Mouse (Mus musculus): ENCODE results near the gene Rhod. TPM values are rescaled to one million over a fixed set of nuclear protein-coding genes. Genes with fewer than 3 reads are reported as not detected.
A peak's percentile ranks its signal among the peaks of the same experiment; 100 is the strongest.
"Not testable (repeated sequence)": the region's sequence is repeated elsewhere in the genome, so short reads cannot be mapped to it uniquely, and the experiment has no call there.

Gene Rhod
- polyA plus RNA-seq, 1 experiment from 2014 or later = 108 TPM

DNA sequence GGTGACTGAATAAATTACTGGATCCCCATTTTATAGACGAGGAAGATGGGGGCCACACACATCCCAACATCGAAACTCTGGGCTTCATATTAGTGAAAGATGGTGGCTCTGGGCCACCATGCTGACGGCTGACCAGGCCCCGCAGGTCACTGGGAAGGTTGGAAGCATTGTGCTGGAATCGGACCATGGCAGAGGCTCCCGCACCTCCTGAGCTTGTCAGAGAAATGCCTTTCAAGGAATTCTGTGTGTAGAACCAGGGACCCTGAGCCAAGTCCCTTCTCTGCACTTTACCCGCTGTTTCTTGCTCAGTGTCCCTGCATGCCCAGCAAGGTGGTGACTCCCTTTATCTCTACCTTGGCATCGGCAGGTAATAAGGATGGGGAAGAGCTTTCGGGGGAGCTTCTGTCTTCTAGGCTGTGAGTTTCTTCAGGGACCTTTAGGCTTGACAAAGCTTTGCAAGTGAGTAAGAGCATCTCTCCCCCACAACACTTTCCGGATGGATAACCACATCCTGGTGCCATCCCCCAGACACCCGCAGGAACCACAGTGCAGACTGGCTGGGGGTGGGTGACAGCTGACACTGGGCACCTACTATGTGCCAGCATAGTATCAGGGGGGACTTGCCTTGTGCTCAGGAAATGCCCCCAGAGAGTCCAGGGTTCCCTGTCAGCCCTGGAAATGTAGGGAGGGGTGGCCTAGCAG is 36.1 kb upstream of the Rhod start:
- ChIA-PET CTCF (interaction anchor here (0.9 to 2.8 kb wide), 6 partner anchors 9 to 42 kb away, joined by 3 to 9 read pairs (median 4); no protein-coding TSS in a partner anchor), POLR2A (interaction anchor here (1.4 kb wide), 1 partner anchor 16 kb away, joined by 3 read pairs; no protein-coding TSS in a partner anchor)
- ATAC-seq (no peak), DNase-seq (ENCODE audit: low read depth, low spot score) (no peak)
- H3K27me3 ChIP-seq = no peaks in the 10 kb centered on the region
- in situ Hi-C loops (cut with MboI; ENCODE audit: low pct_unique_long_range_greater_than_20kb) = no loop called here
- no peak for TF ChIP-seq CTCF (IDR thresholded peaks at IDR 0.05)

DNA sequence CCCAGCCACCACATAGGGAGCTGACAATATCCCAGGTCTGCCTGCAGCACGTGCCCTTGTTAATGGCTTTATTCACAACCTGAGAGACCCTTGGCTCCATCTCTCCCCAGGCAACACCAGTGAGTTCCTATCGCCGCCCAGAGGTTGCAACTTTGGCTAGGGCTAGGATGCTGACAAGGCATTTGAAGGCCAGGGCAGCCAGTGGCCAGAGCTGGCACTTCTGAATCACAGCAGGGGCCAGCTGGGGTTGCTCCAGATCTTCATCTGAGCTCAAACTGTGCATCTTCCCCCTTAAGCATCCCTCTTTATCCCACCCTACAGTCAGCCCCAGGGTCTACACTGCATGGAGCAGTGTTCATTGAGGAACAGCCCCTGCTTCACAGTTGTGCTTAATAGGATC is 35.5 kb upstream of the Rhod start:
- no peak for DNase-seq (ENCODE audit: low read depth, low spot score)
- no peak for TF ChIP-seq CTCF (IDR thresholded peaks at IDR 0.05)
- in situ Hi-C loops (cut with MboI; ENCODE audit: low pct_unique_long_range_greater_than_20kb) = no loop called here
- ChIA-PET CTCF (interaction anchor here (0.9 to 2.8 kb wide), 4 partner anchors 8 to 34 kb away, joined by 3 to 9 read pairs (median 6); no protein-coding TSS in a partner anchor), POLR2A (interaction anchor here (1.4 kb wide), 1 partner anchor 15 kb away, joined by 3 read pairs; no protein-coding TSS in a partner anchor)
- H3K27me3 ChIP-seq = no peaks in the 10 kb centered on the region
- no peak for ATAC-seq

DNA sequence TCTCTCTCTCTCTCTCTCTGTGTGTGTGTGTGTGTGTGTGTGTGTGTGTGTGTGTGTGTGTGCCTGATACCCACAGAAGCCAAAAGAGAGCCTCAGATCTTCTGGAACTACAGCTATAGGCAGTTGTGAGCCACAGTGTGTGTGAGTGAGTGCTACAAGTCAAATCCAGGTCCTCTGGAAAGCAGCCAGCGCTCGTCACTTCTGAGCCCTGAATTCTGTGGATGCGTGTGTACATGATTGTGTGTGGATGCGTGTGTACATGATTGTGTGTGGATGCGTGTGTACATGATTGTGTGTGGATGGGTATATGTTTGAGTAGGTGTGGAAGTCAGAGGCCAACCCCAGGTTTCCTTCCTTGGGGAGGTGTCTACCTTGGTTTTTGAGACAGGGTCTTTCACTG is 34.3 kb upstream of the Rhod start:
- no peaks in the 10 kb centered on the region for H3K27me3 ChIP-seq
- ChIA-PET POLR2A (interaction anchor here (0.7 kb wide), 1 partner anchor 642 kb away, joined by 3 read pairs; no protein-coding TSS in a partner anchor), CTCF (interaction anchor here (1.6 to 2.8 kb wide), 2 partner anchors 17 to 22 kb away, joined by 3 to 9 read pairs; no protein-coding TSS in a partner anchor)
- no peak for TF ChIP-seq CTCF (IDR thresholded peaks at IDR 0.05)
- no peak for DNase-seq (ENCODE audit: low read depth, low spot score)
- in situ Hi-C loops (cut with MboI; ENCODE audit: low pct_unique_long_range_greater_than_20kb) = no loop called here
- ATAC-seq = no peak

DNA sequence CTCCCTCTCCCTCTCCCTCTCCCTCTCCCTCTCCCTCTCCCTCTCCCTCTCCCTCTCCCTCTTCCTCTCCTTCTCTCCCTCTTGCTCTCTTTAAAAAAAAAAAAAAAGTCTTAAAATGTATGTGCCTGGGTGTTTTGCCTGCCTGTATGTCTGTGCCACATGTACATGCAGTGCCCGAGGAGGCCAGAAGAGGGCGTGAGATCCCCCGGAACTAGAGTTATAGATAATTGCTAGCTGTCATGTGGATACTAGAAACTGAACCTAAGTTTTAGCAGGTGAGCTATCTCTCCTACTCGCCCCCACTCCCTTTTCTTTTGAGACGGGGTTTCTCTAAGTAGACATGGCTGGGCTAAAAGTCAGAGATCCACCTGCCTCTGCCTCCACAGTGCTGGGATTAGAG is 29.1 kb upstream of the Rhod start:
- ATAC-seq = no peak
- CTCF ChIA-PET = interaction anchor here (1.3 kb wide), 1 partner anchor 13 kb away, joined by 3 read pairs; no protein-coding TSS in a partner anchor
- TF ChIP-seq CTCF (IDR thresholded peaks at IDR 0.05) = no peak
- no peak for DNase-seq (ENCODE audit: low read depth, low spot score)
- no peaks in the 10 kb centered on the region for H3K27me3 ChIP-seq
- POLR2A ChIA-PET = no interaction called here
- in situ Hi-C loops (cut with MboI; ENCODE audit: low pct_unique_long_range_greater_than_20kb) = no loop called here

DNA sequence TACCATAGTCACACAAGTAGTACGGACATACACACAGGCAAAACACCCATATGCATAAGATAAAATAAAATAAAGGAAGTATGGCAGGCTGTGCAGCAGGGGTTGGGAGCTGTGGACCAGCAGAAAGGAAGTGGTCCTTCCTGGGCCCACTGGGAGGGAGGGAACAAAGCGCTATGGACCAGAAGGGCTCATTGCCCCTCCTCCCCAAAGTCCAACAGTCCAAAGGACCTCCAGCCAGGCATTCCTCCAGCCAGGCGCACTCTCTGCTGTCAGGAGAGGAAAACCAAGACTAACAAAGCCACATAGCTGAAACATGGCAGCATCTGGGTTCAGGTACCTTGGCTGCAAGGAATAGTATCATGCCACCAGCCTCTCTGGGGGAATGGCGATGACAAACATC is 25.4 kb upstream of the Rhod start:
- no peak for TF ChIP-seq CTCF (IDR thresholded peaks at IDR 0.05)
- POLR2A ChIA-PET = interaction anchor here (0.7 kb wide), 1 partner anchor 8 kb away, joined by 3 read pairs; no protein-coding TSS in a partner anchor
- ATAC-seq = no peak
- no peaks in the 10 kb centered on the region for H3K27me3 ChIP-seq
- in situ Hi-C loops (cut with MboI; ENCODE audit: low pct_unique_long_range_greater_than_20kb) = no loop called here
- CTCF ChIA-PET = interaction anchor here (2.1 kb wide), 1 partner anchor 9 kb away, joined by 7 read pairs; no protein-coding TSS in a partner anchor
- no peak for DNase-seq (ENCODE audit: low read depth, low spot score)

DNA sequence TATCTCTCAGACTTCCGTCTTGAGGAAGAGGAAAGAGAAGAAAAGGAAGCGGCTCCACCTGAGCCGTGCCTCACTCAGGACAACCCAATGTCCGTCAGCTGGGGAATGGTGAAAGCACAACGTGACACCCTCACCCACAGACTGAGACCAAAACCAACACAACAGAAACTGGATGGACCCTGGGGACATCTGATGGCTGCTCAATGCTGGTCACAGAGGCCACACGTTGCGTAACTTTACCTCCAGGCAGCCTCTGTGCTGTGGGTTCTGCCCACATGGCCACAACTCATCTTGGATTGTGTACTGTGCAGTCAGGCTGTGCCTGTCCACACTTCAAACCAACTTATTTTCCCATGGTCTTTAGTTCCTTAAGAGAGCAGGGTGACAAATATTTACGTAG is 22.7 kb upstream of the Rhod start:
- no peak for TF ChIP-seq CTCF (IDR thresholded peaks at IDR 0.05)
- in situ Hi-C loops (cut with MboI; ENCODE audit: low pct_unique_long_range_greater_than_20kb) = no loop called here
- H3K27me3 ChIP-seq = no peaks in the 10 kb centered on the region
- ATAC-seq = no peak
- ChIA-PET CTCF (no interaction called here), POLR2A (no interaction called here)
- no peak for DNase-seq (ENCODE audit: low read depth, low spot score)

DNA sequence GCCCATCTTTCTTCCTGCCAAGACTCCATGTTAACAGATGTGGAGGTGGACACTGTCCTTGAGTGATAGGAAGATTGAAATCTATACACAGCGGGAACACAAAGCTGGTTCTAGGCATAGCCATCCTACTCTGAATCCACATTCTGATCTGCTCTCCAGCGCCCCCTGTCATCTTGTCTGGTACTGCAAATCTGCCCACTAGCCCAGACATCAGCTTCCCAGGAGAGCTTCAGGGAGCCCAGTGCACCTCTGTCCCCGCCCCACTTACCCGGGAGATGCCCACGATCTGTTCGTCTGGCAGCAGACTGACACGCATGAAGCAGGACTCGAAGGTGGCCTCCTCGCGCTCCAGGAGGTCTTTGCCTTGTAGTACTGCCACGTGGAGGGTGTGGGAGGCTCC is 17.0 kb upstream of the Rhod start:
- ATAC-seq = no peak
- no peaks in the 10 kb centered on the region for H3K27me3 ChIP-seq
- DNase-seq (ENCODE audit: low read depth, low spot score) = no peak
- POLR2A ChIA-PET = interaction anchor here (1.1 kb wide), 1 partner anchor 9 kb away, joined by 3 read pairs; no protein-coding TSS in a partner anchor
- peak; percentile 83 for TF ChIP-seq CTCF (IDR thresholded peaks at IDR 0.05)
- CTCF ChIA-PET = interaction anchor here (1.0 to 3.3 kb wide), 8 partner anchors 9 to 35 kb away, joined by 3 to 17 read pairs (median 6); no protein-coding TSS in a partner anchor
- in situ Hi-C loops (cut with MboI; ENCODE audit: low pct_unique_long_range_greater_than_20kb) = no loop called here

DNA sequence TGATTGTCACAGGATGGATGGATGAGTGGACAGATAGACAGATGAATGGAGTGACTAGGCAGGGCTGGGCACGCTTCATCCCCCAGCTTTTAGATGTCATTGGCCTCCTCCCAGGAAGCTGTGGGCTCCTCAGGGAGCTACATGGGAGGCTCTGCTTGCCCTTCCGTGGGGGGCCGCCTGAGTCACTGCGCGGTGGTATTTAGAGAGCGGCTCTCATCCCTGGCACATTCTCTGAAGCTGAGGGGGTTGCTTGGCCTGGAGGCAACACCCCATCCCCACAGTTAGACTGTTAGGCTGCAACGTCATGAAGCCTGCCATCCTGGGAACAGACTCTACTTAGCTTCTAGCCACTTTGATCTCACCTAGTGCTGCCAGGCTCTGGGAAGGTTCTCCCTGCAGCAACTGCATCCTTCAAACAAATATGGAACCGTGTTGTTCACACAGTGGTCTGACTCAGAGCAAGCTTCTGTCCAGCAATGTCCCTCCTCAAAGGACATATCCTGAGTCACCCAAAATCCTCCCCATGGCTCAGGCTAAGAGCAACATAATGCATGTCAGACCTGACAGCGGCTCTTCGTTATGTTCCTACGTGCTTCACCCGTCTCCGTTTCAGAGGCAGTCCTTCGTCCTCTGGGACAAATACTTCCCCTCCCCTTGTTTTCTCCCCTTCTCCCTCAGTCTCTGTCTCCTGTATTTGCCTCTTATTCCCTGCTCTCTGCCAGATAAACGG is 16.0 kb upstream of the Rhod start:
- H3K27me3 ChIP-seq = no peaks in the 10 kb centered on the region
- DNase-seq (ENCODE audit: low read depth, low spot score) (peak; percentile 76), ATAC-seq (peak; percentile 28)
- ChIA-PET CTCF (interaction anchor here (0.9 to 3.3 kb wide), 11 partner anchors 10 to 56 kb away, joined by 3 to 17 read pairs (median 4); no protein-coding TSS in a partner anchor), POLR2A (interaction anchor here (1.7 kb wide), 1 partner anchor 16 kb away, joined by 3 read pairs; no protein-coding TSS in a partner anchor)
- no peak for TF ChIP-seq CTCF (IDR thresholded peaks at IDR 0.05)
- in situ Hi-C loops (cut with MboI; ENCODE audit: low pct_unique_long_range_greater_than_20kb) = no loop called here

DNA sequence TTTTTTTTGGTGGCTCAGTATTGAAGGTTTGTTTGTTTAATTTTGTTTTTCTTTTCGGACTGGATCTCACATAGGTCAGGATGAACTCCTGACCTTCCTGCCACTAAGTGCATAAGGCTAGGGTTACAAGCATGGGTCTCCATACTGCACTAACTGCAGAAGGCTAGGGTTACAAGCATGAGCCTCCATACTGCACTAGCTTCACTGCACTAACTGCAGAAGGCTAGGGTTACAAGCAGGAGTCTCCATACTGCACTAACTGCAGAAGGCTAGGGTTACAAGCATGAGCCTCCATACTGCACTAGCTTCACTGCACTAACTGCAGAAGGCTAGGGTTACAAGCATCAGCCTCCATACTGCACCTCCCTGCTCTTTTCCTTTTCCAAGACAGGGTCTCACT is 14.8 kb upstream of the Rhod start:
- H3K27me3 ChIP-seq; ATAC-seq; in situ Hi-C loops (cut with MboI; ENCODE audit: low pct_unique_long_range_greater_than_20kb); DNase-seq (ENCODE audit: low read depth, low spot score): not testable (repeated sequence)
- ChIA-PET POLR2A (interaction anchor here (1.7 kb wide), 1 partner anchor 14 kb away, joined by 3 read pairs; no protein-coding TSS in a partner anchor), CTCF (interaction anchor here (2.5 kb wide), 1 partner anchor 11 kb away, joined by 10 read pairs; no protein-coding TSS in a partner anchor)

DNA sequence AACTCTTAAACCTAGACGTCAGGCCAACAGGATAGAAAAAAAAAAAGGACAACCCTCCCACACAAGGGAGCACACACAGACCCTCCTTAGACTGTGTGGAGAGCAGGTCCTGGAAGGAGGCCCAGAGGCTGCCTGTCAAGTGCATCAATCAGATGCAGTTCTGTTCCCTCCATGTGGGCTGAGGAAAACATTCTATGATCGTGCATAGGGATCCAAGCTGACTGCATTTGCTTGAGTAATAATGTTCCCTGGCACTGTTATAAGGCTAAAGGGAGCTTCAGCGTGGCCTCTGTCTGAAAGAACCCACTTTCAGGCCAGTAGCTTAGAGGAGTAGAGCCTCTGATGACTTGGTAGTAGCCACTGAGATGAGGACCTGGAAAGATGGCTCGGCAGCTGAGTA is 13.3 kb upstream of the Rhod start:
- no peak for TF ChIP-seq CTCF (IDR thresholded peaks at IDR 0.05)
- no peaks in the 10 kb centered on the region for H3K27me3 ChIP-seq
- DNase-seq (ENCODE audit: low read depth, low spot score) (no peak), ATAC-seq (no peak)
- ChIA-PET CTCF (interaction anchor here (0.7 to 2.3 kb wide), 4 partner anchors 10 to 40 kb away, joined by 3 to 10 read pairs (median 8); no protein-coding TSS in a partner anchor), POLR2A (no interaction called here)
- in situ Hi-C loops (cut with MboI; ENCODE audit: low pct_unique_long_range_greater_than_20kb) = no loop called here
